Mouse (Mus musculus): ENCODE results near the gene 1700067K01Rik. TPM values are rescaled to one million over a fixed set of nuclear protein-coding genes. Genes with fewer than 3 reads are reported as not detected.

1700067K01Rik gene
- total RNA-seq, 2 experiments from 2014 or later = 0.33 to 0.80 TPM

GRCm38 (mm10) chr8:84008362-84008761 lies 7.1 kb downstream of the 1700067K01Rik start:
- intact Hi-C loops (cut with DNase I) = no loop called here
- DNase-seq = no peak

DNA sequence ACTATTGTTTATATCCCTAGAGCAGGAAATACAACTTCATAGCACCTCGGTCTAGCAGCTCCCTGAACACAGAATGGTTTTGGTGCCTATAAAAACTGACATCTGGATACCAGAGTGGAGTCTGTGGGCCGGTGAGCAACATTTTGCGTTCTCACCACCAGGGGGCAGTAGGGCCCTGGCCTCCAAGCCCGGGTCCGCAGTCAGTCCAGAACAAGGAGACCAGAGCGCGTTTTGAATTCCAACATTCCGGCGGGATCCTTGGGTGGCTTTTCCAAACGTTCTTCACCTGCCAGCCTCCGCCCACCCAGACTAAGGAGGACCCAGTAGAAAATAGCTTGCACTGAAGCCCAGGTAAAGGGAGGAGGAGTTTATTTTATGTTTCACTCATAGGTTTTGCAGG lies 8.6 kb downstream of the 1700067K01Rik start:
- intact Hi-C loops (cut with DNase I) = loop anchor here (10.0 kb wide), 1 partner anchor 825 kb away; the partner anchor contains the start of gene Gadd45gip1
- peak; percentile 90 to 95 for DNase-seq

GRCm38 (mm10) chr8:84010625-84011611 lies 9.6 kb downstream of the 1700067K01Rik start:
- peak; percentile 89 to 90 for DNase-seq
- intact Hi-C loops (cut with DNase I) = loop anchor here (10.0 kb wide), 1 partner anchor 824 kb away; the partner anchor contains the start of gene Gadd45gip1

DNA sequence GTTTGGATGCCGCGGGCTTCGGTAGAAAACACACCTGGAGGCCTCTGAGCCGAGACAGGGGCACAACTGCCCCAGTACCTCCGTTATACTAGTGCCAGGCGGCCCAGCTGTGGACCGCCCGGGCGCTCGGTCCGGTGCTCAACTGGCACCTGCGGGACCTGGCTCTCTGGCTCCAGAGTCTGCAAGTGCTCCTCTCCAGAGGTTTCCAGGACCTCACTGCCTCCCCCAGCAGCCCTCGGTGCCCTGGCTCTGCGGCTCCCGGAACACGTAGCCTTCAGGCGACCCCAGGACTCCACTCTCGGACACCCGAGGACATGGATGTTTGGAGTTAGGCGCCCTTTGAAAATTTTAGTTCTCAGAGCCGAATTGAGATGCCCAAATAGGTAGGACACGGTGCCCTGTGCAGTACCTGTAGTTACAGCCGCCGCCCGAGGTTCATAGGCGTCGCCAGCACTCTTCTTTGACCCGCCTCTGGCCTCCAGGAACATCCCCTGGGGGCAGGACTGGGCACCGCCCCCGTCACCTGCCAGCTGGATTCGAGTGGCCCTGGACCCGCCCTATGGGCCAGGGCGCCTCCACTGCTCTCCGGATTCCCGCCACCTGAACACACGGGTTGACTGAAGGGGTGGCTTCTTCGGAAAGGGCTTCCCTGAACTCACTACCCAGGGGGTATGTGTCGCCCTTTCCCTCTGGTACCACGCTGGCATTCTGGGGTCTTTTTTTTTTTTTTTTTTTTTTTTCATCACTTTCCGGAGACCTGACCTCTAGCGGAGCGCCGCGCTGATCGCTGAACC lies 10.6 kb downstream of the 1700067K01Rik start, which contains the start of gene 2210011C24Rik:
Gene 2210011C24Rik, minus strand, starts transcription at position 467 of the 794 bp plus-strand sequence.
- DNase-seq = peak in 1 of 2 experiments; percentile 22
- intact Hi-C loops (cut with DNase I) = loop anchor here (10.0 kb wide), 1 partner anchor 823 kb away; the partner anchor contains the start of gene Gadd45gip1

- intact Hi-C loops (cut with DNase I) = loop anchor here (10.0 kb wide), 1 partner anchor 822 kb away; the partner anchor contains the start of gene Gadd45gip1
Observed at GRCm38 (mm10) chr8:84012499-84013165, 11.3 kb downstream of the 1700067K01Rik start.

GRCm38 (mm10) chr8:84015833-84016232 lies 14.5 kb downstream of the 1700067K01Rik start:
- DNase-seq = no peak
- intact Hi-C loops (cut with DNase I) = loop anchor here (10.0 kb wide), 1 partner anchor 819 kb away; the partner anchor contains the start of gene Gadd45gip1

More at GRCm38 (mm10) chr8:84012499-84013165, 11.3 kb downstream of the 1700067K01Rik start:
- DNase-seq = peak in 1 of 2 experiments; percentile 16

DNA sequence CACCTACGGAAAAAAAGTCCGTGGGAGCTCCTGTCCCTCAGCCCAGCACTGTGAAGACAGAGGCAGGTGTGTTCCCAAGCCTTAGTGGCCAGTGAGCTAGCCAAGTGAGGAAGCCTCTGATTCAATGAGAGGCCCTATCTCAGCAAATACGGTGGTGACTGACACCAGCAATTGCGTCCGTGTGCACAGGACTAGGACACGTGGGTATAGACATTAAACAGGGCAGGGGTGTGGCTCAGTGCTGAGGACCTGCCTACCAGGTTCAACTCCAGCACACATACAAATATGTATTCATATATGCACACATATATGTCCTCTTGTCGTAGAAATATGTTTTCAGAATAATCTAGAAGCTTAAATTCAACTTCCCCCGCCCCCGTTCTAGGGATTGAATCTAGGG lies 18.4 kb downstream of the 1700067K01Rik start:
- DNase-seq = no peak
- intact Hi-C loops (cut with DNase I) = loop anchor here (10.0 kb wide), 1 partner anchor 815 kb away; the partner anchor contains the start of gene Gadd45gip1

DNA sequence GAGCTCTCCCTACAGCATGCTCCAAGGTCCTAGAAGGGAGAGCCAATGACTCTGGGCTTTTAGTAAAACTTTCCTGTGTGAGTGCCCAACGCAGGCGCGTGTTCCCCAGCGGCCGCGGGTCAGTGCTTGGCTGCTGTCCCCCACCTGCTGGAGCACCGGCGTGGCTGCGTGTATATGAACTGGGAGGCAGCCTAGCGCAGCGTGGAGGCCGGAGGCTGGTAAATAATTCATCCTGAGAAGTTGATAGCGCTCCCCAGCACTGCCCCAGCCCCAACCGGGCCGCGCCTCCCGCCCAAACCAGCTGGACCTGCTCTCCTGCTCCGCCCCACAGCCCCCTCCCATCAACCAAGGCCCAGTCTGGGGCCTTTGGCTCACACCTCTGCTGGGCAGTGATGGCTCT lies 19.8 kb downstream of the 1700067K01Rik start, which contains the start of gene Palm3:
Gene Palm3, plus strand, starts transcription at position 376 of the 400 bp plus-strand sequence.
- no peak for DNase-seq
- intact Hi-C loops (cut with DNase I) = no loop called here

DNA sequence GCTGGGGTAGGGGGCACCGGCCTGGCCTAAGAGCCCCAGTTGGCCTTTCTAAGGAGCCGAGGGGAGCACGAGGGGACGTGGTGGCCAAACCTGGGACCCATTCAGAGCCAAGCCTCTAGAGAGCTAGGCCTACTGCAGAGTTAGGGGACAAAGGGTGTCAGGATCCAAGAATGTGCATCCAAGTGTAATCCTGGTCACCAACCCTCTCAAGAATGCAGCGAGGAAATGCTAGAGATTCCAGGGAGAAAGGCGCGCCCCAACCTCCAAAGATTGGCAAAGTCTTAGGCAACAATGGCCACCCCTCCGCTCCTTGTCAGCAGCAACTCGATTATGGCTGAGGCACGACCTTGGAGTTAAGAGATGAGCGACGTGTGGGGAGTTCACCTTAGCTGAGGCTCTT lies 20.3 kb downstream of the 1700067K01Rik start:
- intact Hi-C loops (cut with DNase I) = no loop called here
- DNase-seq = no peak

DNA sequence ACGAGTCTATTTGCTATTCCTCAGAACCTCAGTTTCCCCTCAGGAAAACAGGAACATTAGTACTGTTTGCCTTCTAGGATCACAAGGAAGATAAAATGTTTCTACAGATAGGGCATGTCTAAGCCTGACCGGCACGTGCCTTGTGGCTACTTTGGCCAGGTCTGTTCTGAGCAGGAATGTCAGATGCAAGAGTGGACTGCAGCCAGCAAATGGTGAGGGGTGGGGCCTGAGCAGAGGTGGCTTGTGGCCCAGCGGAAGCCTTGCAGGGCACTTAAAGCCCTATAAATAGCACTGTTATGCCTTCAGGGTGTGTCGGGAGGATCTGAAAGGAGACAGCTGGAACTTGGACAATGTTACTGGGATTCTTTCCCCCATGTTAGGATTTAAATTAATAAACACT lies 21.8 kb downstream of the 1700067K01Rik start:
- DNase-seq = peak; percentile 76 to 84

DNA sequence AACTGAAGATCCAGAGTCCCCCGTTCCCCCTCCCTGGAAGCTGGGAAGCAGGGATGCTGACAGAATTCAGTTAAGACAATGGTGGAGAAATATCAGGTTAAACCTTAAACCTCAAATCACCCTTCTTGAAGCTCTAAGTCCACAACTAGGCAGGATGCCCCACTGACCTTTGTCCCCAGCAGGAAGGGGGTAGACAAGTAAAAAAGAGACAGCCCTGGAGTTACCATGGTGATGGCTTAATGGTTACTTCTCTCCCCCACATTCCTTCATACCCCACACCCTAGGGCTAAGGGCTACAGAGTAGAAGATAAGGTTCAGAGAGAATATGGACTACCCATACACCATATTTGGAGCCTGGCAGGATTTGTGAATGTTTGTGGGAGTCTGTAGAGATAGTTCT lies 22.3 kb downstream of the 1700067K01Rik start:
- intact Hi-C loops (cut with DNase I) = no loop called here
- DNase-seq = no peak

More for the DNA sequence above, 21.8 kb downstream of the 1700067K01Rik start:
- intact Hi-C loops (cut with DNase I) = no loop called here

GRCm38 (mm10) chr8:84024171-84024570 lies 22.9 kb downstream of the 1700067K01Rik start:
- peak; percentile 59 to 73 for DNase-seq
- intact Hi-C loops (cut with DNase I) = no loop called here

DNA sequence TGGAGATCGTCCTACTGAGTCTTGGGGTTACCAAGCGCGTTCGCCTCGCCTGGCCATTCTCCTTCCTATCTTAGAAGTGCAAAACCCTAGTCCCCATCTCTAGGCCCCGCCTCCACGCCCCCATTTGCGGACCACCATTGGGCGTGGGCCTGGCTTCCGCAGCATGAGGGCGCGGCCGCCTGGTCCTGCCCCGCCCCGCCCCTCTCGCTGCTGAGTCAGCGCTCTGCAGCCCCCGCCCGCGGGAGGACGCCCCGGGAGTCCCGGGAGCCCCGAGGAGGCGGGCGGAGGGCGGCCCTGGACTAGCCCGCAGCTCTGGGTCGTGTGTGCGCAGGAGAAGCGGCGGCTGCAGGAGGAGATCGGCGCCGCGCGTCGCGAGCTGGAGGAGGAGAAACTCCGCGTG lies 24.6 kb downstream of the 1700067K01Rik start:
- peak; percentile 61 to 66 for DNase-seq

GRCm38 (mm10) chr8:84027449-84027848 lies 26.1 kb downstream of the 1700067K01Rik start:
- intact Hi-C loops (cut with DNase I) = no loop called here
- DNase-seq = no peak

More for the DNA sequence above, 24.6 kb downstream of the 1700067K01Rik start:
- intact Hi-C loops (cut with DNase I) = no loop called here

- intact Hi-C loops (cut with DNase I) = no loop called here
- no peak for DNase-seq
Observed at GRCm38 (mm10) chr8:84029272-84029671, 28.0 kb downstream of the 1700067K01Rik start.

DNA sequence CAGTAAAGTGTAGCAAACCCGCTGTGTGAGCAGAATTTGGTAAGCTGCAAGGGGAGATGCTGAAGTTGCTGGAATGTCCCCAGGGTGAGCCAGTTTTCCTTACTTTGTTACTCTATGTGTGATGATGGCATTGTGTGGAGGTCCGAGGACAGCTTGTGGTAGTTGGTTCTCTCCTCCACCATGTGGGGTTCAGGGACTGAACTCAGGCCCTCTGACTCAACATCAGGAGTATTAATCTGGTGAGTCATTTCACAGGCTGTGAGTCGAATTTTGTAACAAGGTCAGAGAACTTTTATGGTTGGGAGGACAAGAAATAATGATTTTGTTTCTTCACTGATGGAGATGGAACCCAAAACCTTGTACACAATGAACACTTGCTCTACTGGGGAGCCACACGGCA lies 31.5 kb downstream of the 1700067K01Rik start:
- DNase-seq = no peak
- intact Hi-C loops (cut with DNase I) = no loop called here

DNA sequence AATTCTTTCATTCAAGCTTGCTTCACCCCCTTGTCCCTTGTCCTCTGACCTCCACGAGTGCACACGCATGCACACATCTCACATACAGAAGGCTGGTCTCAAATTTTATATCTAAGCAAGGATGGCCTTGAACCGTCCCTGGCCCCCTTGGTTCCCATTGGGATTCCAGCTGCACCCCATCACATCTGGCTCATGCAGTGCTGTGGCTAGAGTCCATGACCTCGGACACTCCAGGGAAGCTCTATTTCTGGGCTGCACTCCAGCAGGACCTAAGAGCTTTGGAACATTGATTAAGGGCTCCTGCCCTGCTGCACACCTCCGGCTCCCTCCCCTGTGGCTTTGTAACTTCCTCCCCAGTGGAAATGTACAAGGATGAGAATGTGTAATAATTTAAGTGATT lies 36.7 kb downstream of the 1700067K01Rik start:
- DNase-seq = peak; percentile 53 to 68
- intact Hi-C loops (cut with DNase I) = loop anchor here (5.0 kb wide), 1 partner anchor 319 kb away; no protein-coding TSS in a partner anchor

DNA sequence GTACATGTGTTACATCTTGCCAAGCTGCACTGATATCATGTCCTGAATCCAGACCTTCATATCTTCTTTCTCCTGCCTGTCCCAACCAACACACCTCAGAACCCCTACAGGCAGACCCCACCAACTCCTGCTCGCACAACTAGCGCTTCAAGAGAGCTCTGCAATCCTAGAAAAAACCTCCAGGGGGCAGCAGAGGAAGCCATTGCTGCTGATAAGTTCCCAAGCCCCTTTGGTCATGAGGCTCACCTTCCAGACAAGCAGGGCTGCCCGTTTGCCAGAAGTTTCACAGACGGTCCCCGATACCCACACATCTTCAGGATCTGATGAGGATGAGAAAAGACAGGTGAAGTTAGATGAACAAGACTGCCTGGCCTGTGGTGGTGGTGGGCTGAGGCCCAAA lies 37.7 kb downstream of the 1700067K01Rik start:
- intact Hi-C loops (cut with DNase I) = loop anchor here (1.0 to 5.0 kb wide), 2 partner anchors 246 to 318 kb away; no protein-coding TSS in a partner anchor
- peak; percentile 76 to 85 for DNase-seq
